Mouse (Mus musculus) thymus, postnatal 0 days (tissue): ENCODE measurements around the gene Apeh. TPM values are rescaled to one million over a fixed set of nuclear protein-coding genes. Genes with fewer than 3 reads are reported as not detected.

Experiments
- DNase-seq: peaks from one replicate; pipeline ENCODE4 v3.0.0-alpha.2; 2015; ENCODE audit warnings: low spot score
- microRNA-seq: library from miRNA; unstranded; fragments of <30 nt; microRNA quantifications from one replicate; pipeline ENCODE4, GENCODE M21; 2016; ENCODE audit warnings: borderline number of aligned reads
- polyA plus RNA-seq: library from polyadenylated mRNA; unstranded; fragments of >200 nt; fragmentation: Nextera tagmentation; extraction: Ambion mirVana; gene quantifications from 2 replicates; pipeline ENCODE4 v1.2.1, GENCODE M21; 2015

Apeh gene
- polyA plus RNA-seq, 1 experiment from 2014 or later, result 48.0 TPM

GRCm38 (mm10) chr9:108052885-108053664, 41.3 kb downstream of the Apeh start, which contains the start of gene Amigo3:
Gene Amigo3, plus strand, starts transcription at chr9:108053159.
- DNase-seq, result peak; percentile 96

GRCm38 (mm10) chr9:108052411-108052810, 42.0 kb downstream of the Apeh start:
- DNase-seq, result no peak

- no peak for DNase-seq
Measured at GRCm38 (mm10) chr9:108051931-108052220, 42.5 kb downstream of the Apeh start.

GRCm38 (mm10) chr9:108051184-108051930, 43.0 kb downstream of the Apeh start:
- DNase-seq, result no peak

GRCm38 (mm10) chr9:108049561-108050251, 44.7 kb downstream of the Apeh start:
- no peak for DNase-seq

- peak; percentile 97 for DNase-seq
Measured at GRCm38 (mm10) chr9:108049016-108049455, 45.4 kb downstream of the Apeh start, which contains the start of gene Gmppb. Gene Gmppb, plus strand, starts transcription at chr9:108049242.

GRCm38 (mm10) chr9:108048566-108048955, 45.8 kb downstream of the Apeh start:
- DNase-seq, result no peak

- no peak for DNase-seq
Measured at GRCm38 (mm10) chr9:108047601-108048565, 46.5 kb downstream of the Apeh start.

GRCm38 (mm10) chr9:108046582-108046981, 47.8 kb downstream of the Apeh start:
- no peak for DNase-seq

- no peak for DNase-seq
Measured at GRCm38 (mm10) chr9:108044751-108045492, 49.5 kb downstream of the Apeh start.

Small RNAs within 50 kb of the gene (microRNA-seq; reads per million reads assigned to microRNA genes)
- gene Gm47303 (not detected), gene Mir7088 (not detected)

Other genes starting within 250 kb of the Apeh start
- gene Rbm6, start 221.4 kb downstream of the Apeh start, polyA plus RNA-seq, result 61.2 and 66.2 TPM in 2 replicates
- 17.2 and 17.9 TPM in 2 replicates for gene Mon1a, start 206.5 kb downstream of the Apeh start, polyA plus RNA-seq
- 1.6 and 2.4 TPM in 2 replicates for gene Mst1r, start 187.7 kb downstream of the Apeh start, polyA plus RNA-seq
- not detected in 2 replicates for gene Actl11, start 166.1 kb downstream of the Apeh start, polyA plus RNA-seq
- 12.1 and 12.9 TPM in 2 replicates for gene Camkv, start 158.9 kb downstream of the Apeh start, polyA plus RNA-seq
- 23.1 and 27.2 TPM in 2 replicates for gene Traip, start 144.5 kb downstream of the Apeh start, polyA plus RNA-seq
- 54.9 and 63.2 TPM in 2 replicates for gene Uba7, start 119.1 kb downstream of the Apeh start, polyA plus RNA-seq
- 0.26 and 0.27 TPM in 2 replicates for gene Gm20661, start 111.5 kb downstream of the Apeh start, polyA plus RNA-seq
- gene Inka1, start 108.7 kb downstream of the Apeh start, polyA plus RNA-seq, result 31.6 and 33.8 TPM in 2 replicates
- 0.90 and 0.95 TPM in 2 replicates for gene Cdhr4, start 102.1 kb downstream of the Apeh start, polyA plus RNA-seq
- gene Gm20662, start 98.3 kb downstream of the Apeh start, polyA plus RNA-seq, result 0.28 TPM in 1 of 2 replicates, not detected in the other
- gene Ip6k1, start 92.1 kb downstream of the Apeh start, polyA plus RNA-seq, result 48.4 and 55.1 TPM in 2 replicates
- gene Gmppb, start 45.4 kb downstream of the Apeh start, polyA plus RNA-seq, result 29.9 TPM in 2 replicates
- gene Amigo3, start 41.4 kb downstream of the Apeh start, polyA plus RNA-seq, result 1.7 and 2.0 TPM in 2 replicates
- 1.5 and 3.1 TPM in 2 replicates for gene Mst1, start 14.2 kb downstream of the Apeh start, polyA plus RNA-seq
- 27.9 and 37.9 TPM in 2 replicates for gene Rnf123, start 11.3 kb downstream of the Apeh start, polyA plus RNA-seq
- gene Bsn, start 95.8 kb upstream of the Apeh start, polyA plus RNA-seq, result 1.9 and 2.0 TPM in 2 replicates
- 14.0 and 15.6 TPM in 2 replicates for gene Dag1, start 169.4 kb upstream of the Apeh start, polyA plus RNA-seq
- 8.2 and 12.4 TPM in 2 replicates for gene Nicn1, start 195.8 kb upstream of the Apeh start, polyA plus RNA-seq
- gene Amt, start 202.2 kb upstream of the Apeh start, polyA plus RNA-seq, result 1.1 and 1.8 TPM in 2 replicates
- 517 and 543 TPM in 2 replicates for gene Rhoa, start 211.5 kb upstream of the Apeh start, polyA plus RNA-seq
- gene Tcta, start 211.6 kb upstream of the Apeh start, polyA plus RNA-seq, result 41.6 and 45.7 TPM in 2 replicates
- 862 and 915 TPM in 2 replicates for gene Gpx1, start 244.3 kb upstream of the Apeh start, polyA plus RNA-seq